Mouse (Mus musculus): Measurements from ENCODE around the gene Hdc.

The Hdc gene

GRCm38 (mm10) chr2:126619249-126619704 is at the start of gene Hdc:
Hdc (minus strand) TSS chr2:126619299.
- in situ Hi-C loops (cut with MboI, MseI) = no loop called here

- in situ Hi-C loops (cut with MboI, MseI) = no loop called here
Measured at GRCm38 (mm10) chr2:126668621-126669252, 49.6 kb upstream of the Hdc start.

- in situ Hi-C loops (cut with MboI, MseI) = no loop called here
Measured at GRCm38 (mm10) chr2:126665984-126666383, 46.9 kb upstream of the Hdc start.

GRCm38 (mm10) chr2:126663481-126663880 is 44.4 kb upstream of the Hdc start:
- in situ Hi-C loops (cut with MboI, MseI) = no loop called here

GRCm38 (mm10) chr2:126652929-126653328 is 33.8 kb upstream of the Hdc start:
- in situ Hi-C loops (cut with MboI, MseI) = no loop called here

GRCm38 (mm10) chr2:126647762-126648161 is 28.7 kb upstream of the Hdc start:
- in situ Hi-C loops (cut with MboI, MseI) = no loop called here

GRCm38 (mm10) chr2:126646461-126646860 is 27.4 kb upstream of the Hdc start:
- in situ Hi-C loops (cut with MboI, MseI) = no loop called here

GRCm38 (mm10) chr2:126644768-126645167 is 25.7 kb upstream of the Hdc start:
- in situ Hi-C loops (cut with MboI, MseI) = no loop called here

GRCm38 (mm10) chr2:126640298-126640697 is 21.2 kb upstream of the Hdc start:
- in situ Hi-C loops (cut with MboI, MseI) = no loop called here

GRCm38 (mm10) chr2:126635939-126636823 is 17.1 kb upstream of the Hdc start:
- in situ Hi-C loops (cut with MboI, MseI) = no loop called here

GRCm38 (mm10) chr2:126633165-126633564 is 14.1 kb upstream of the Hdc start:
- in situ Hi-C loops (cut with MboI, MseI) = no loop called here

- in situ Hi-C loops (cut with MboI, MseI) = loop anchor here (10.0 kb wide), 1 partner anchor 714 kb away; no protein-coding TSS in a partner anchor
Measured at GRCm38 (mm10) chr2:126628455-126628995, 9.4 kb upstream of the Hdc start.

- in situ Hi-C loops (cut with MboI, MseI) = loop anchor here (10.0 kb wide), 1 partner anchor 708 kb away; no protein-coding TSS in a partner anchor
Measured at GRCm38 (mm10) chr2:126623138-126623537, 4.0 kb upstream of the Hdc start.

GRCm38 (mm10) chr2:126622455-126622854 is 3.4 kb upstream of the Hdc start:
- in situ Hi-C loops (cut with MboI, MseI) = loop anchor here (10.0 kb wide), 1 partner anchor 708 kb away; no protein-coding TSS in a partner anchor

- in situ Hi-C loops (cut with MboI, MseI) = no loop called here
Measured at GRCm38 (mm10) chr2:126618470-126619179, 474 bp downstream of the Hdc start.

- in situ Hi-C loops (cut with MboI, MseI) = no loop called here
Measured at GRCm38 (mm10) chr2:126615355-126615754, 3.7 kb downstream of the Hdc start.

- in situ Hi-C loops (cut with MboI, MseI) = loop anchor here (5.0 kb wide), 1 partner anchor 48 kb away; no protein-coding TSS in a partner anchor
Measured at GRCm38 (mm10) chr2:126609600-126609999, 9.5 kb downstream of the Hdc start.

GRCm38 (mm10) chr2:126607553-126608203 is 11.4 kb downstream of the Hdc start:
- in situ Hi-C loops (cut with MboI, MseI) = loop anchor here (5.0 kb wide), 1 partner anchor 50 kb away; no protein-coding TSS in a partner anchor

GRCm38 (mm10) chr2:126606688-126607062 is 12.4 kb downstream of the Hdc start:
- in situ Hi-C loops (cut with MboI, MseI) = loop anchor here (5.0 kb wide), 1 partner anchor 51 kb away; no protein-coding TSS in a partner anchor

- in situ Hi-C loops (cut with MboI, MseI) = loop anchor here (5.0 kb wide), 1 partner anchor 51 kb away; no protein-coding TSS in a partner anchor
Measured at GRCm38 (mm10) chr2:126606061-126606687, 12.9 kb downstream of the Hdc start.
